Mouse (Mus musculus): ENCODE measurements around the gene Cradd.

The Cradd gene

DNA sequence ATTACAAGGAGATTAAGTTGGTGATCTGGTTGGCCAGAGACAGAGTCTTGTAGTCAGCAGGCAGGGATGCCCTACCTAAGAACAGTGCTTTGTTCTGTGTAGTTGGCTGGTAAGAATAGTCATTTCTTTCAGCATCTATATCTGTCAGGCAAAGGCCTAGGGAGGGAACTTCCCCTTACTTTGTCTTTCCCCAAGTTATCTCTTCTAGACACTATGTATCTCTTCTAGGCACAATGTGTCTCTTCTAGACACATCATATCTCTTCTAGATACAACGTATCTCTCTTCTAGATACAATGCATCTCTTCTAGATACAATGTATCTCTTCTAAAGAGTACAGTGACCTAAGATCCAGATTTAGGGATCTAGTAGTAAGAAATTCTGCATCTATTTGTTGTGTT is 169.3 kb downstream of the Cradd start:
- Histone ChIP-seq H3K36me3 (ENCODE audit: insufficient read depth, low read length) (no peaks in the 10 kb centered on the region), H3K4me1 (replicated peaks; ENCODE audit: low read depth, low read length) (peaks cover 14% of the 10 kb centered on the region), H3K4me3 (replicated peaks; ENCODE audit: low read length) (no peak overlapping the region), H3K27me3 (ENCODE audit: insufficient read depth, low read length) (no peaks in the 10 kb centered on the region), H3K9me3 (ENCODE audit: low read length) (no peaks in the 10 kb centered on the region)
- TF ChIP-seq POU5F1 (IDR thresholded peaks at IDR 0.05; ENCODE audit: borderline replicate concordance, low read length) (no peak), CTCF (conservative IDR thresholded peaks at IDR 0.05; ENCODE audit: low read length) (no peak), NANOG (IDR thresholded peaks at IDR 0.05; ENCODE audit: borderline replicate concordance, low read length) (no peak)

DNA sequence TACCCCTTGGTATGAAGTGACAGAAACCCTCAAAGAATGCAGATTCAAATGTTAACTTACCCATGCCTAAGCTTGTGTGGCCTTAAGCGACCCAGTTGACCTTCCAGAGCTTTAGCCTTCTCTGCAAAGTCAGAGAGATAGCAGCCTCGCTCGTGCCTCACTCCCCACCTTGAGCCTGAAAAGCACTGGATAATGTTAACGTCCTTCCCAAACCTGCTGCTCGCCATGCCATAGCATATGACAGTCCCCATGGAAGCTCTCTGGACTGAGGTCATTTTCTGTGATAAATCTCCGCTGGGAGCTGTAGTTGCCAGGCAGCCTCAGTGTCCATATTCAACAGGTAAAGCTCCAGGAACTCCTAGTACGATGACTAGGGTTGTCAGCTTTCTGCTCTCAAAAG is 170.7 kb downstream of the Cradd start:
- no peaks in the 10 kb centered on the region for H3K36me3 ChIP-seq (ENCODE audit: insufficient read depth, low read length)
- no peak for TF ChIP-seq NANOG (IDR thresholded peaks at IDR 0.05; ENCODE audit: borderline replicate concordance, low read length)
- TF ChIP-seq CTCF (conservative IDR thresholded peaks at IDR 0.05; ENCODE audit: low read length), result no peak
- no peak for TF ChIP-seq POU5F1 (IDR thresholded peaks at IDR 0.05; ENCODE audit: borderline replicate concordance, low read length)
- H3K4me3 ChIP-seq (replicated peaks; ENCODE audit: low read length), result no peak overlapping the region
- H3K4me1 ChIP-seq (replicated peaks; ENCODE audit: low read depth, low read length), result peaks cover 14% of the 10 kb centered on the region
- H3K27me3 ChIP-seq (ENCODE audit: insufficient read depth, low read length), result no peaks in the 10 kb centered on the region
- no peaks in the 10 kb centered on the region for H3K9me3 ChIP-seq (ENCODE audit: low read length)

DNA sequence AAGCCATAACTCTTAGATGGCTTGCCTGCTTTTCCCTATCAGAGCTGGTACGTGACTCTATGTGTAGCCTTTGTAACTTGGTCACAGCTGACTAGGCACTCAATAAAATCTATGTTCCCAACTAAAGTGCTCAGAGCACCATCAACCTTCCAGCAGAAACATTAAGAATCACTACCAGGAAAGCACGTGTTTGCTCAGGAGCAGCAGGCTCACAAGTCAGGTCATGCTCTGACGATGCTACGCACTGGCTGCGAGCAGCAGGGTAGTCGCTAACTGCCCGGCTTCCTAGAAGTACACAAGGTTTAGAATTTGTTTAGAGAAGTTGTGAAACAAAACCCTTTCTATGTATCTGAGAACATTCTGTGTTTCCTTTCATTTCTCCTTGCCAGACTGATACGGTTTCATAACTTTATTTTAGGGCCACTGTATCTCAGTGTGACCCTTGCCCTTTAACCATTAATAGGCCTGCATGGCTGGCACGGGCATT is 171.4 kb downstream of the Cradd start:
- no peaks in the 10 kb centered on the region for H3K36me3 ChIP-seq (ENCODE audit: insufficient read depth, low read length)
- no peaks in the 10 kb centered on the region for H3K9me3 ChIP-seq (ENCODE audit: low read length)
- TF ChIP-seq POU5F1 (IDR thresholded peaks at IDR 0.05; ENCODE audit: borderline replicate concordance, low read length) (no peak), CTCF (conservative IDR thresholded peaks at IDR 0.05; ENCODE audit: low read length) (no peak), NANOG (IDR thresholded peaks at IDR 0.05; ENCODE audit: borderline replicate concordance, low read length) (no peak)
- H3K4me1 ChIP-seq (replicated peaks; ENCODE audit: low read depth, low read length), result peaks cover 15% of the 10 kb centered on the region
- no peaks in the 10 kb centered on the region for H3K27me3 ChIP-seq (ENCODE audit: insufficient read depth, low read length)
- no peak overlapping the region for H3K4me3 ChIP-seq (replicated peaks; ENCODE audit: low read length)

DNA sequence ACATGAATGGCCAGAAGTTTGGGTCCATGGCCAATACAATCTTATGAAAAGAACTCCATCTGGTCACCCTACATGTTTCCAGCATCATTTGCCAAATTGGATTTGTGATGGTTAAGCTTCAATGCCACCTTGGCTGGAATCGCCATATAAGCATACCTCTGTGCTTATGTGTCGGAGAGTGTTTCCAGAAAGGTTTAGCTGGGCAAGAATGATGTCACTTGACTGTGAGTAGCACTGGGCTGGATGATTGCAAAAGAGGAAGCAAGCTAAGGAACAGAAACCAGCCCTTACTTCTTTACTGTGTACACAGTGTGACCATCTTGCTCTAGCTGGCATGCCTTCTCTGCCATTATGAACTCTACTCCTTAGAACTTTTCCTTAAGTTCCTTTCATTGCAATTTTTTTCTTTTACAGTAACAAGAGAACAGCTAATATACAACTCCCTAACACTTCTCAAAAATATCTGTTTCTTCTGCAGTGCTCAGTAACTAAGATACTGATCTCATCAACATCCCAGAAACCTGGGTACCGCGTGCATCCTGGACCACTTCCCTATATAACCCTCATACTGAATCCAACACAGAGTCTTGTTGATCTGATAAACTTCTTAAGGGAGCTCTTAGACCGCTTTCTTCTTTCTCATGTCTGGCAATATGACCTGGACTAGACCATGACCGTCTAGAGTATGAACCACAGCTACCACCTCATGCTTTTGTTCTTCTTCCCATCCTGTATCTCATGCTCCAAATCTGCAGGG is 172.7 kb downstream of the Cradd start:
- Histone ChIP-seq H3K36me3 (ENCODE audit: insufficient read depth, low read length) (no peaks in the 10 kb centered on the region), H3K27me3 (ENCODE audit: insufficient read depth, low read length) (no peaks in the 10 kb centered on the region), H3K4me3 (replicated peaks; ENCODE audit: low read length) (no peak overlapping the region), H3K4me1 (replicated peaks; ENCODE audit: low read depth, low read length) (peaks cover 24% of the 10 kb centered on the region), H3K9me3 (ENCODE audit: low read length) (no peaks in the 10 kb centered on the region)
- no peak for TF ChIP-seq POU5F1 (IDR thresholded peaks at IDR 0.05; ENCODE audit: borderline replicate concordance, low read length)
- no peak for TF ChIP-seq CTCF (conservative IDR thresholded peaks at IDR 0.05; ENCODE audit: low read length)
- TF ChIP-seq NANOG (IDR thresholded peaks at IDR 0.05; ENCODE audit: borderline replicate concordance, low read length), result no peak

DNA sequence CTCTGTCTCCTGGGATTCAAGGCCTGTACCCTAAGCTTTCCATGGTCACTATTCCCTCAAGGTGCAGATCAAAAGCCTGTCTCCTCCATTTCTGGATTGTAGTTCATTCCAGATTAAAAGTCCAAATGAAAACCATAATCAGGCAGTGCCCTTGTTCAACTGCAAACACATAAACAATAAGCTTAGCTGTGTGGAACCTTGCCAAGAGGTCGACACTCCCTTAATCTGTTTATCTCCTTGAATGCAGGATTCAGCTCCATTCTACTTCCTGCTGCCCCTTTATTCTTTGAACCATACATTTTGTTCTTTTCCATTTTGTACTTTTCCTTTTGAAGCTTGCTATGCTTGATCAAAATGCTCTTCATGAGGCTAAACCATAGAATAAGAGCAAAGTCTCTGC is 174.3 kb downstream of the Cradd start:
- TF ChIP-seq CTCF (conservative IDR thresholded peaks at IDR 0.05; ENCODE audit: low read length) (no peak), POU5F1 (IDR thresholded peaks at IDR 0.05; ENCODE audit: borderline replicate concordance, low read length) (no peak), NANOG (IDR thresholded peaks at IDR 0.05; ENCODE audit: borderline replicate concordance, low read length) (no peak)
- Histone ChIP-seq H3K4me3 (replicated peaks; ENCODE audit: low read length) (no peak overlapping the region), H3K4me1 (replicated peaks; ENCODE audit: low read depth, low read length) (peaks cover 34% of the 10 kb centered on the region), H3K36me3 (ENCODE audit: insufficient read depth, low read length) (no peaks in the 10 kb centered on the region), H3K9me3 (ENCODE audit: low read length) (no peaks in the 10 kb centered on the region), H3K27me3 (ENCODE audit: insufficient read depth, low read length) (no peaks in the 10 kb centered on the region)

DNA sequence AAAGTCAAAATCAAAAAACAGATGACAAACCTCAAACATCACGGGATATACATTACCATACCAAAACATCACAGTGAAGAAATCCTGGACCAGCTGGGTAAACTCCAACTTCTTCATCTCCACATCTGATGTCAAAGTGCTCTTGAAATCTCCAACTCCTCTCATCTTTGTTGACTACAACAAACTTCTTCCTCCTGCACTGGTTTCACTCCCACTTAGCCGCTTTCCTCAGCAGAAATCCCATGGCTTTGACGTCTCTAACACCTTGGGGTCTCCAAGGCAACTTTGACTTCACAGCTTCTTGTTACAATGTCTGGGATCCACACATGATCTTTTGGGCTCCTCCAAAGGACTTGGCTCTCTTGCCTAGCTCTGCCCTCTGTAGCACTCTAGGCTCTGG is 175.3 kb downstream of the Cradd start:
- TF ChIP-seq POU5F1 (IDR thresholded peaks at IDR 0.05; ENCODE audit: borderline replicate concordance, low read length), result no peak
- no peak for TF ChIP-seq NANOG (IDR thresholded peaks at IDR 0.05; ENCODE audit: borderline replicate concordance, low read length)
- no peak for TF ChIP-seq CTCF (conservative IDR thresholded peaks at IDR 0.05; ENCODE audit: low read length)
- no peaks in the 10 kb centered on the region for H3K27me3 ChIP-seq (ENCODE audit: insufficient read depth, low read length)
- no peak overlapping the region for H3K4me3 ChIP-seq (replicated peaks; ENCODE audit: low read length)
- no peaks in the 10 kb centered on the region for H3K9me3 ChIP-seq (ENCODE audit: low read length)
- peaks cover 42% of the 10 kb centered on the region for H3K4me1 ChIP-seq (replicated peaks; ENCODE audit: low read depth, low read length)
- no peaks in the 10 kb centered on the region for H3K36me3 ChIP-seq (ENCODE audit: insufficient read depth, low read length)

DNA sequence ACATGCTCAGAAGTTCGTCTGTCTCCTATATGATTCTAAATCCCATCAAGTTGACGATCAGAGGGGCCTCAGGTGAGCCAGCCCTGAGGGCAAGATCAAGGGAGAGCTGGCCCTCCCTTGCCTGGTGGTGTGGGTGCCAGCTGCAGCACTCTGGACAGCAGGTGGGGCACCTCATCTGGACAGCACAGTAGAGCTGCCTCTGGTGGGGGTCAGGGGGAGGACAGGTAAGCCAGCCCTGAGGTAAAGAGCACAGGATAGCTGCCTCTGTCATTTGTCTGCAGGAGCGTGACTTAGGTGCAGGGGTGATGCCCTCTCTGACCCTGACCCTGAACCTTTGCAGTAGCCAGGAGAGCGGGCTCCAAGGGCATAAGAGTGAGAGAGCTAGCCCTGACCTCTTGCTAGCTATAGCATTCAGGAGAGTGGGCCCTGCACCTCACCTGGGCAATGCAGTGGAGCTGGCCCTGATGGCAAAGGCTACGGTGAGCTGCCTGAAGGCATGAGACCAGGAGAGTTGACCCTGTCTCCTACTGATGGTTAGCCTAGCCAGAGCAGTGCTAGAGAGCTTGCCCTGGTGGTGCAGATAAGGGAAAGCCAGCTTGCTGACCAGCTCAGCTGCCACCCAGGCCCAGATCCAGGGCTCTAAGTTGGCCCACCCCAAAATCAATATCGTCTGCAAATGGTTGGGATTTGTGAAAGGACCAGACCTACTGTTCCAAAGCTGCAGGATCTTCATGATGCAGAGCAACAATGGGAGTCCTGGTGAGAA is 176.6 kb downstream of the Cradd start:
- peaks cover 53% of the 10 kb centered on the region for H3K4me1 ChIP-seq (replicated peaks; ENCODE audit: low read depth, low read length)
- no peak for TF ChIP-seq NANOG (IDR thresholded peaks at IDR 0.05; ENCODE audit: borderline replicate concordance, low read length)
- no peak for TF ChIP-seq POU5F1 (IDR thresholded peaks at IDR 0.05; ENCODE audit: borderline replicate concordance, low read length)
- no peak for TF ChIP-seq CTCF (conservative IDR thresholded peaks at IDR 0.05; ENCODE audit: low read length)
- H3K36me3 ChIP-seq (ENCODE audit: insufficient read depth, low read length), result no peaks in the 10 kb centered on the region
- no peaks in the 10 kb centered on the region for H3K9me3 ChIP-seq (ENCODE audit: low read length)
- 0 out of 2 replicates have a peak, but pooled peaks cover 3% of the 10 kb centered on the region for H3K27me3 ChIP-seq (ENCODE audit: insufficient read depth, low read length)
- H3K4me3 ChIP-seq (replicated peaks; ENCODE audit: low read length), result no peak overlapping the region

DNA sequence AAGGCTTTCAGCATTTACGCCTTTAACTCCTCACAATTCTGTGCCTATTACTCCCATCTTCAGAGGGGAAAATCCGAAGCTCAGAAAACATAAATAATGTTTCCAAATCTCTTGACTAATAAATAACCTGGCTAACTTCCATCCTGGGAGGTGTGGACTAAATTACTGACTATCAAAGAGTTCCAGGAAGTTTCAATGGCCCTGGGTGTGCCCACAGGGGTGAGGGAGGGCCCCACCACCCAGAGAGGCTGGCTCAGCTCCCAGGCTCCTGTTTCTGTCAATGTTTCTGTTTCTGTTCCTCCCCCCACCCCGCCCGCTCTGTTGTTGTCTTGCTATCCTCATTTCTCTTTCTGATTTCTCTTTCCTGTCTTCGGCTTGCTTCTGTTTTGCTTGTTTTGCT is 177.4 kb downstream of the Cradd start:
- peaks cover 50% of the 10 kb centered on the region for H3K4me1 ChIP-seq (replicated peaks; ENCODE audit: low read depth, low read length)
- H3K36me3 ChIP-seq (ENCODE audit: insufficient read depth, low read length), result no peaks in the 10 kb centered on the region
- no peaks in the 10 kb centered on the region for H3K9me3 ChIP-seq (ENCODE audit: low read length)
- H3K4me3 ChIP-seq (replicated peaks; ENCODE audit: low read length), result no peak overlapping the region
- TF ChIP-seq POU5F1 (IDR thresholded peaks at IDR 0.05; ENCODE audit: borderline replicate concordance, low read length) (no peak), NANOG (IDR thresholded peaks at IDR 0.05; ENCODE audit: borderline replicate concordance, low read length) (no peak), CTCF (conservative IDR thresholded peaks at IDR 0.05; ENCODE audit: low read length) (no peak)
- H3K27me3 ChIP-seq (ENCODE audit: insufficient read depth, low read length), result 0 out of 2 replicates have a peak, but pooled peaks cover 3% of the 10 kb centered on the region

Data from E14TG2a.4 (cell line).